ENCODE assay signal across 9 mouse cellular contexts in genomic region chr9:41044626-41045025, GRCm38 (mm10). TPM values are rescaled to one million over a fixed set of nuclear protein-coding genes. Genes with fewer than 3 reads are reported as not detected.
DNase-seq lines count a peak whose midpoint lies in the region; ATAC-seq and TF ChIP-seq lines count a peak whose summit lies in the region.
"Had no signal": no experiment of that assay in that cellular context is flagged by ENCODE, and none has a peak within 500 bp of the region (broad histone marks: within the 10 kb centered on the region; RNA-seq: fewer than 3 reads in every experiment).

No protein-coding gene starts in this region.

- intact Hi-C loops in gastrocnemius, adult 2 months (cut with DNase I): loop anchor here (1.0 kb wide), 1 partner anchor 147 kb away; no protein-coding TSS in a partner anchor

- no peak overlapping the region for H3K4me3 ChIP-seq in gastrocnemius, adult 2 months
- H3K4me3 ChIP-seq in liver, embryonic 14.5 days (ENCODE audit: insufficient read depth in 1 of 2, low read depth in 2 of 2, low read length in 2 of 2): no peak overlapping the region
- H3K4me3 ChIP-seq: heart, embryonic 15.5 days had no signal

- no peak overlapping the region for H3K27ac ChIP-seq in gastrocnemius, adult 2 months
- H3K27ac ChIP-seq in liver, embryonic 14.5 days: no peak overlapping the region
- H3K27ac ChIP-seq: heart, embryonic 15.5 days had no signal

- H3K9me3 ChIP-seq in liver, embryonic 14.5 days (ENCODE audit: control insufficient read depth, low read length): no peaks in the 10 kb centered on the region
- H3K9me3 ChIP-seq: heart, embryonic 15.5 days had no signal

- peaks cover 13 to 25% of the 10 kb centered on the region in 2 experiments for H3K4me1 ChIP-seq in liver, embryonic 14.5 days (replicated peaks; ENCODE audit: control insufficient read depth in 2 of 2, insufficient read depth in 2 of 2, low read length in 1 of 2)

- H3K27me3 ChIP-seq in liver, embryonic 14.5 days (ENCODE audit: control insufficient read depth, insufficient read depth, low read length): no peaks in the 10 kb centered on the region
- H3K27me3 ChIP-seq: heart, embryonic 15.5 days had no signal

- no peak for TF ChIP-seq EP300 in liver, embryonic 14.5 days (IDR thresholded peaks at IDR 0.05; ENCODE audit: low read depth)

- DNase-seq in B cell, adult 2 months: peak; percentile 88 to 91
- peak; percentile 79 for DNase-seq in NIH3T3 (ENCODE audit: low read depth)
- DNase-seq in cerebellum, postnatal 10 days: peak; percentile 94 to 96
- DNase-seq in gastrocnemius, adult 2 months: peak; percentile 85
- peak; percentile 92 for DNase-seq in kidney, postnatal 10 days
- DNase-seq in liver, embryonic 14.5 days (ENCODE audit: low read depth in 3 of 3, low spot score in 3 of 3): peak; percentile 50 to 62 (median 55)
- DNase-seq in retina, postnatal 1 day: peak; percentile 90
- peak; percentile 86 for DNase-seq in thymus, postnatal 4 days

- no peaks in the 10 kb centered on the region for H3K36me3 ChIP-seq in liver, embryonic 14.5 days (replicated peaks; ENCODE audit: control insufficient read depth, insufficient read depth, low read depth)
- H3K36me3 ChIP-seq: heart, embryonic 15.5 days had no signal

- 7% methylated on average over 3 of the region's 3 CpGs for WGBS in liver, embryonic 14.5 days (ENCODE audit: insufficient replicate concordance)

- H3K4me2 ChIP-seq in liver, embryonic 14.5 days (ENCODE audit: low read depth): no peak overlapping the region
- H3K4me2 ChIP-seq: heart, embryonic 15.5 days had no signal

- no peak overlapping the region for H3K9ac ChIP-seq in liver, embryonic 14.5 days (replicated peaks)
- H3K9ac ChIP-seq: heart, embryonic 15.5 days had no signal

- TF ChIP-seq CTCF in gastrocnemius, adult 2 months (IDR thresholded peaks at IDR 0.05): peak; percentile 98
- peak; percentile 92 for TF ChIP-seq CTCF in liver, embryonic 14.5 days (IDR thresholded peaks at IDR 0.05; ENCODE audit: low read depth)

- no peak for ATAC-seq in liver, embryonic 14.5 days (ENCODE audit: insufficient read depth)

RNA-seq across cellular contexts. Expression of gene Crtam, which starts 40.2 kb away (rescaled TPM):
- total RNA-seq in gastrocnemius, adult 2 months (2021): not detected
- polyA plus RNA-seq in liver, embryonic 14.5 days (2012; rRNA removed): 0.04 and 0.06 TPM in 2 replicates
- not detected in 2 replicates for polyA plus RNA-seq in liver, embryonic 14.5 days (2014; fragmentation: Nextera tagmentation; extraction: Ambion mirVana)
- polyA plus RNA-seq: heart, embryonic 15.5 days had no signal
